Mouse (Mus musculus): Measurements from ENCODE around the gene Cep41. TPM values are rescaled to one million over a fixed set of nuclear protein-coding genes. Genes with fewer than 3 reads are reported as not detected.

Gene Cep41
- polyA plus RNA-seq, 1 experiment from 2014 or later, result 14.2 TPM

DNA sequence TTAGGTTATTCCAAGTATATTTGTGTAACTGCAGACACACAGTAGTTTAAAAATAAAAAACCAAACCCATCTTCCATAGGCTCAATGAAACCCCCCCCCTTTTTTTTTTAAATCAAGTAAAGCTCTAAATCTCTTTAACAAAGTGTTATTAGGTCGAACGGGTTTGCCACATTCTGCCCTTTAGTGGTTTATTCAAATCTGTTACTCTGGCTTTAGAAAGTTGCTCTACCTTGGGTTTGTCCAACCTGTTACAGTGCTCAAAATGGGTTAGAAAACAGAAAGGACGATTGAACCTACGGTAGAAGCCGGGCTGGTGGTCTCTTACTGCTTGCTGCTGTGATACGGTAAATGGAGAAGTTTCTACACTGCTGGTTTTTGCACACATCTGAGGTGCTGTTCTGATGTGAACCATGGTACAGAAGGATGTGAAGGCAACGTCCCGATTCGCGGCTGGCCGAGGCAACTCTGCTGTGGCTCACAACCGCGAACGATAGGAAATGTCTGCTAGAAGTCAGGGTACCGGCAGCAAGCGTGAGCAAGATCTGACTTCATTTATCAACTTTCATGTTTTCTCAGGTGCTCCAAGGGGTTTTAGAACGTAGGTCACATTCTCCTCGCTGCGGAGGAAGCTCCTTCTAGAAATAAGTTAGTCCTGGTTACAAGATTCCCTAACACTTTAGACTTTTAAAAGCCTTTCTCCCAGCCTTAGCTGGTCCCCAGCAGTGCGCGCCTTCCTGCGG lies 41.6 kb upstream of the Cep41 start:
- Histone ChIP-seq H3K4me1 (ENCODE audit: control insufficient read depth, insufficient read depth, low read length) (peaks cover 13% of the 10 kb centered on the region), H3K9me3 (ENCODE audit: control insufficient read depth, low read length) (peaks cover 40% of the 10 kb centered on the region), H3K4me3 (replicated peaks; ENCODE audit: low read depth, low read length) (peak overlapping the region; percentile 13; the same call in 1 of the 2 replicates), H3K9ac (replicated peaks; ENCODE audit: low read length) (peak overlapping the region; percentile 0; the same call in 1 of the 2 replicates), H3K36me3 (ENCODE audit: control insufficient read depth, insufficient read depth, low read length) (no peaks in the 10 kb centered on the region), H3K27me3 (ENCODE audit: control insufficient read depth, insufficient read depth, low read length) (no peaks in the 10 kb centered on the region), H3K27ac (replicated peaks; ENCODE audit: low read depth, low read length) (peak overlapping the region; percentile 86), H3K4me2 (ENCODE audit: low read length) (peak overlapping the region; percentile 65)
- DNase-seq, result no peak
- no peak for ATAC-seq (ENCODE audit: low FRiP score, low TSS enrichment)
- 50% methylated on average over 22 of the region's 22 CpGs for WGBS

DNA sequence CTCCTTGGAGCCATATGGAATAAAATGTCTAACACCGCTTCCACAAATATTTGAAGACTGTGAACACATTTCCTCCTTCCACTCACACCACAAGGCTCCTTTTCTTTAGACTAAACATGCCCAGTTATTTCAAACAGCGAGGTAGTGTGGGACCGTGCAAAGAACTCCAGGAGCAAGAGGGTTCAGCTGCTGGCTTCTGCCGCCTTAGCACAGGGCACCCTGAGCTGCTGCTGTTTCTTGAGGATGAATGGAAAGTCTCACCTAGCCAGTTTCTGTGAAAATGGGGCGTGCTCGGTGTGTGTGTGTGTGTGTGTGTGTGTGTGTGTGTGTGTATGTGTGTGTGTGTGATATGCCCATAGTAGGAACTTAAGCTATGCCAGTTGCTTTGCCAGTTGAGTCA lies 40.9 kb upstream of the Cep41 start:
- Histone ChIP-seq H3K4me3 (replicated peaks; ENCODE audit: low read depth, low read length) (no peak overlapping the region), H3K27me3 (ENCODE audit: control insufficient read depth, insufficient read depth, low read length) (no peaks in the 10 kb centered on the region), H3K9me3 (ENCODE audit: control insufficient read depth, low read length) (peaks cover 36% of the 10 kb centered on the region), H3K27ac (replicated peaks; ENCODE audit: low read depth, low read length) (peak overlapping the region; percentile 55; the same call in 1 of the 2 replicates), H3K4me2 (ENCODE audit: low read length) (no peak overlapping the region), H3K4me1 (ENCODE audit: control insufficient read depth, insufficient read depth, low read length) (peaks cover 13% of the 10 kb centered on the region), H3K36me3 (ENCODE audit: control insufficient read depth, insufficient read depth, low read length) (no peaks in the 10 kb centered on the region), H3K9ac (replicated peaks; ENCODE audit: low read length) (no peak overlapping the region)
- DNase-seq, result no peak
- ATAC-seq (ENCODE audit: low FRiP score, low TSS enrichment), result no peak
- WGBS, result 62% methylated on average over 6 of the region's 6 CpGs

DNA sequence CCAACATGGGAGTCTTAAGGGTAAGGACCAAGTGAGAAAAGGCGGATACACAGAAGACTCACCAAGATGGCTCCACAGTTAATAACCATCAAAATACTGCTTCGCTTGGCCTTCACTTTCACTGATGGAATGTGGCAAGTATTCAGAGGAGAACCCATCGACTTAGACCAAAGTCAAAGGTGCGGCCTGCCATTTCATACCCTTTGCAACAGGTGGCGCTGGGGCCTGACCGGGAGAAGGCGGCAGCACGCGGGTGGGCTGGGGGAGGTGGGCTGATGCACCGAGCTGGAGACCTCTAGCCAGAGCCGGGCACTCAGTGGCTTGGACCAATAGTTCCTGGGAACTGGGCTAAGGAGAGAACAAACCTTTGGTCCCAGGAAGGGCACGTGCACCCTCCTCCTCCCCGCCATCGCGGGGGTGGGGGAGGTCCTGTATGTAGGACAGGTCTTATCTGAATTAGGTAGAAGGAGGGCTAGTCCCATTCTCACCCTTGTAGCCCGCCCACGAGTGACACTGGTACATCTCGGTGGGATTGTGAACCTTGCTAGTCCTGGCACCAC lies 39.1 kb upstream of the Cep41 start:
- ATAC-seq (ENCODE audit: low FRiP score, low TSS enrichment), result no peak
- Histone ChIP-seq H3K27me3 (ENCODE audit: control insufficient read depth, insufficient read depth, low read length) (no peaks in the 10 kb centered on the region), H3K36me3 (ENCODE audit: control insufficient read depth, insufficient read depth, low read length) (no peaks in the 10 kb centered on the region), H3K9me3 (ENCODE audit: control insufficient read depth, low read length) (peaks cover 19% of the 10 kb centered on the region), H3K4me3 (replicated peaks; ENCODE audit: low read depth, low read length) (no peak overlapping the region), H3K27ac (replicated peaks; ENCODE audit: low read depth, low read length) (peak overlapping the region; percentile 2; the same call in 1 of the 2 replicates), H3K9ac (replicated peaks; ENCODE audit: low read length) (no peak overlapping the region), H3K4me1 (ENCODE audit: control insufficient read depth, insufficient read depth, low read length) (peaks cover 13% of the 10 kb centered on the region), H3K4me2 (ENCODE audit: low read length) (no peak overlapping the region)
- 46% methylated on average over 18 of the region's 18 CpGs for WGBS
- DNase-seq, result no peak

DNA sequence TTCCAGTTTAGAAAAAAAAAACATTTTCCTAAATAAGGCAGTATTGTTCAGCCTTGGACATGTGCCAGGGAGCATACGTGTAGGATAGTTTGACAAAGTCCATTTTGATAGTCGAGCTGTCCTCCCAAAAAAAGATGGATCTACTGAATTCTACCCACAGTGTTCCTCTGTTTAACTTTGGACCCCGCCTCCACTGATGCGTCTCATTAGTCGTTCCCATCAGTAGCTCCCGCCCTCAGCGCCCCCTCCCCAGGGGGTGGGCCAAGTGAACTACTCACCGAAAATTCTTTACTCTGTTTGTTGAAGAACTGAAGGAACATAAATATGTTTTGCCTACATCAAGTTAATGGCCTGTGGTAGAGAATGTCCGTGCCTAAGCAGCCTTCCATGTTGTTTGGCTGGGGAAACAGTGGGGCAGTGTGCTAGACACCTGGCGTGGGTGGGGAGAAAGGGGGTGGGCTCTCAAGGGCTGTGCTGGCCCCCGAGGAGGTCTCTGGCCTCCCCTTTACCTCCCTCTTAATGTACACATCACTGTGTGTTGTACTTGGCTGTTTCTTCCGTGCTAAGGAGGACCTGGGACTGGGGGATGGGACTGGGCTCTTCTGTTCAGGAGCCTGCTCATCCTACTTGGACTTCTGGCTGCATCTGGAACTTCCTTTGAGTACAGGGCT lies 36.9 kb upstream of the Cep41 start:
- no peaks in the 10 kb centered on the region for H3K9me3 ChIP-seq (ENCODE audit: control insufficient read depth, low read length)
- no peak overlapping the region for H3K4me2 ChIP-seq (ENCODE audit: low read length)
- no peak for DNase-seq
- WGBS, result 60% methylated on average over 12 of the region's 12 CpGs
- H3K27ac ChIP-seq (replicated peaks; ENCODE audit: low read depth, low read length), result no peak overlapping the region
- no peaks in the 10 kb centered on the region for H3K36me3 ChIP-seq (ENCODE audit: control insufficient read depth, insufficient read depth, low read length)
- H3K9ac ChIP-seq (replicated peaks; ENCODE audit: low read length), result no peak overlapping the region
- no peak overlapping the region for H3K4me3 ChIP-seq (replicated peaks; ENCODE audit: low read depth, low read length)
- H3K4me1 ChIP-seq (ENCODE audit: control insufficient read depth, insufficient read depth, low read length), result peaks cover 13% of the 10 kb centered on the region
- ATAC-seq (ENCODE audit: low FRiP score, low TSS enrichment), result no peak
- no peaks in the 10 kb centered on the region for H3K27me3 ChIP-seq (ENCODE audit: control insufficient read depth, insufficient read depth, low read length)

DNA sequence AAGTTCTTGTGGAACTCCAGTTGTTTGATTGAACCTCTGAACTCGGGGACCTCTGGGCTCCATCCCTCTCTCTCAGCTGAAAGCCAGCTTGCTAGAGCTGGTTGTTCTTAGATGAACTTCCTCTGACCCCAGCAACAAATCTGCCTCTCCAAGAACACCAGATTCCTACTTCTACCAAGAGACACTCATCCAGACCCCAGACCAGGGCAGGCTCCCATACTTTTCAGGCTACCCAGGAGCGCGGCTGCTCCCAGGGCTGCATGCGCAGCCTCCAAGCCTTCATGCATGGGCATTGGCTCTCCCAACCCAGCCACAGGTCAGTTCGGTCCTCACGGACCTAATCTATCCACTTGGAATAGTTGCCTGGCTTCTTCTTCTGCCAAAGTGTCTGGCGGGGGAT lies 29.8 kb upstream of the Cep41 start, which contains the start of gene Mest:
Gene Mest (plus strand): TSS at position 217 of the 400 bp plus-strand sequence.
- DNase-seq (no peak), ATAC-seq (ENCODE audit: low FRiP score, low TSS enrichment) (no peak)
- 69% methylated on average over 7 of the region's 7 CpGs for WGBS
- Histone ChIP-seq H3K4me2 (ENCODE audit: low read length) (no peak within 1 kb of the TSS), H3K27me3 (ENCODE audit: control insufficient read depth, insufficient read depth, low read length) (no peaks in the 10 kb centered on the region), H3K9ac (replicated peaks; ENCODE audit: low read length) (no peak within 1 kb of the TSS), H3K9me3 (ENCODE audit: control insufficient read depth, low read length) (no peaks in the 10 kb centered on the region), H3K4me1 (ENCODE audit: control insufficient read depth, insufficient read depth, low read length) (peaks cover 28% of the 10 kb centered on the region), H3K27ac (replicated peaks; ENCODE audit: low read depth, low read length) (peak within 1 kb of the TSS; percentile 92), H3K36me3 (ENCODE audit: control insufficient read depth, insufficient read depth, low read length) (no peaks in the 10 kb centered on the region), H3K4me3 (replicated peaks; ENCODE audit: low read depth, low read length) (no peak within 1 kb of the TSS)

DNA sequence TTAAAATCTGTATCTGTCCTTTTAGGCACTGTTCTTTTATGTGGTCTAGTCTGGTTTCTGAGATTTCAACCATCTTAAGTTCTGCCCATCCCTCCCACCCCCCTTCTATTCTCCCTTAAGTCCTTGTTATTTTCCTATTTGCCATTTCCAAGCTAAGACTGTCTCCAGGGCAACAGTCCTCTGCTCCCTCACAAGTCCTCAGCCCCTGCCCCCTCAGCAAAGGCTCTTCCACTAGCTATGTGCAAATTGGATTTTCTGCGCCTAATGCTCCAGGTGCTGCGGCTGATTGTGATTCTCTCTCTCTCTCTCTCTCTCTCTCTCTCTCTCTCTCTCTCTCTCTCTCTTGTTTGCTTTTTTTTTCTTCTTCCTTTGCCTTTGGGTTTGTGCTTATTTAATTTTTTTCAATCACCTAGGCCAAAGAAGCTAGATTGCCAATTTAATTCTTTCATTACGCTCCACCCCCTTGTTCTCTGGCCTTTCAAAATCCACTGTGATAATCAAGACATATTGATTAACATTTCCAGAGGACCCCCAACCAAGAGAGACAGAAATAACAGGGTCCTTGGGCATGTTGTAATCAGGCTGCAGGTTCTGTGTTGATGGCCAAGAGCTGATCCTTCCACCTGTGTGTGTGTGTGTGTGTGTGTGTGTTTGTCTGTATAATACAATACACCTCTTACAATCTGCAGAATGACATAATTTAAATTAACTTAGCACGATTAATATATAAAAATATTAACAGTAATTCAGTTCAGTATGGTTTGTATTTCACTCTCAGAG lies 29.0 kb upstream of the Cep41 start:
- 23% methylated on average over 4 of the region's 4 CpGs for WGBS
- Histone ChIP-seq H3K9me3 (ENCODE audit: control insufficient read depth, low read length) (no peaks in the 10 kb centered on the region), H3K4me3 (replicated peaks; ENCODE audit: low read depth, low read length) (no peak overlapping the region), H3K4me1 (ENCODE audit: control insufficient read depth, insufficient read depth, low read length) (peaks cover 28% of the 10 kb centered on the region), H3K27ac (replicated peaks; ENCODE audit: low read depth, low read length) (peak overlapping the region; percentile 92), H3K4me2 (ENCODE audit: low read length) (0 out of 2 replicates have a peak overlapping the region, but pooled peaks have one; percentile 12), H3K27me3 (ENCODE audit: control insufficient read depth, insufficient read depth, low read length) (no peaks in the 10 kb centered on the region), H3K9ac (replicated peaks; ENCODE audit: low read length) (no peak overlapping the region; the same call in 1 of the 2 replicates), H3K36me3 (ENCODE audit: control insufficient read depth, insufficient read depth, low read length) (no peaks in the 10 kb centered on the region)
- DNase-seq (peak; percentile 88), ATAC-seq (ENCODE audit: low FRiP score, low TSS enrichment) (peak; percentile 92; the same call in 1 of the 2 replicates)

DNA sequence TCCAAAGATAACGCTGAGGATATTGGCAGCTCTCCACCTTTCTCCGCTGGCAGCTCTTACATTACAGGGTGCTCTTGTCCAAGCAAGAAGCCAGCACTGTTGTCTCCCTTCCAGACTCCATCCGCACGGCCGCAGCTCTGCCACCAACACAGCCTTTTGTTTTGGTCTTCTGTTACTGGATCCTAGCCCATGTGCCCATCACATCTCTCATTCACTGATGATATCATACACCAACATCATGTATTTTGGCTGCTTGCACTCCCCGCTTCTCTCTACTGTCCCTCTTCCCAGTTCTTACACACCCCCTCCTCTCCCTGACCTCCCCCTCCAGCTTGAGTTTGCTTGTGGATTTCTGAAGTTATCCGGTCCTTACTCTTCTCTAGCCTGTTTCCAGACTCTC lies 23.2 kb upstream of the Cep41 start:
- H3K27me3 ChIP-seq (ENCODE audit: control insufficient read depth, insufficient read depth, low read length), result no peaks in the 10 kb centered on the region
- no peak for ATAC-seq (ENCODE audit: low FRiP score, low TSS enrichment)
- DNase-seq, result no peak
- H3K9ac ChIP-seq (replicated peaks; ENCODE audit: low read length), result no peak overlapping the region
- no peak overlapping the region for H3K4me2 ChIP-seq (ENCODE audit: low read length)
- H3K4me3 ChIP-seq (replicated peaks; ENCODE audit: low read depth, low read length), result no peak overlapping the region
- H3K27ac ChIP-seq (replicated peaks; ENCODE audit: low read depth, low read length), result no peak overlapping the region
- no peaks in the 10 kb centered on the region for H3K36me3 ChIP-seq (ENCODE audit: control insufficient read depth, insufficient read depth, low read length)
- H3K9me3 ChIP-seq (ENCODE audit: control insufficient read depth, low read length), result no peaks in the 10 kb centered on the region
- 83% methylated on average over 7 of the region's 7 CpGs for WGBS
- H3K4me1 ChIP-seq (ENCODE audit: control insufficient read depth, insufficient read depth, low read length), result peaks cover 13% of the 10 kb centered on the region

DNA sequence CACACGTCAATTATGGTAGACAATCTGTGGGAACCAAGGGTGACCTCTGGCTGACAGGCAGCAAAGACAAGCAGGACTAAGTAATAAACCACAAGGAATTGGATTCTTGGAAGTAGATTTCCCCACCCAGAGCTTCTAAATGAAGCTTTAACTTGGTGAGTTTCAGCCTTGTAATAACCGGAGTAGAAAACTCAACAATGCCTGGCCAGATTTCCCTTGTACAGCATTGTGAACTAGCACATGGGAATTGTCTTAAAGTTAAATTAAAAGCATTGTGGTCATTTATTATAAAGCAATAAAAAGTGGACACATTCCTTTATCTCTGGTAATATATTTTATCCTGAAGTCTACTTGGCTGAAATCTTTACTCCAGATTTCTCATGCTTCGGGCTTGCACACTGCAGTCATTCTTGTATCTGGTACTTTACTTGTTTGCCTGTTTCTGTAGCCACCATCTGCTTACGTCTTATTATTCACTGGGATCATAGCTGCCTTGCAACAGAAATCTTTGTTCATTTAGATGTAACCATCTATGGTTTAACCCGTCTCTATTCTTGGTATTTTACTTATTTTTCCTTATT lies 21.4 kb upstream of the Cep41 start:
- no peak for DNase-seq
- H3K36me3 ChIP-seq (ENCODE audit: control insufficient read depth, insufficient read depth, low read length), result no peaks in the 10 kb centered on the region
- H3K9ac ChIP-seq (replicated peaks; ENCODE audit: low read length), result no peak overlapping the region
- H3K27ac ChIP-seq (replicated peaks; ENCODE audit: low read depth, low read length), result no peak overlapping the region
- WGBS, result 83% methylated on average over 5 of the region's 5 CpGs
- H3K27me3 ChIP-seq (ENCODE audit: control insufficient read depth, insufficient read depth, low read length), result no peaks in the 10 kb centered on the region
- H3K9me3 ChIP-seq (ENCODE audit: control insufficient read depth, low read length), result no peaks in the 10 kb centered on the region
- no peak for ATAC-seq (ENCODE audit: low FRiP score, low TSS enrichment)
- H3K4me3 ChIP-seq (replicated peaks; ENCODE audit: low read depth, low read length), result no peak overlapping the region
- H3K4me1 ChIP-seq (ENCODE audit: control insufficient read depth, insufficient read depth, low read length), result peaks cover 3% of the 10 kb centered on the region
- no peak overlapping the region for H3K4me2 ChIP-seq (ENCODE audit: low read length)
